Mouse (Mus musculus) stomach, postnatal 0 days (tissue): ENCODE data around the gene Tubgcp5.

ENCODE experiments used
- CTCF ChIP-seq: IDR thresholded peaks from 2 replicates; pipeline ENCODE4 v1.5.1; 2016; ENCODE audit warnings: antibody characterized with exemption, low read depth, mild to moderate bottlenecking, moderate library complexity
- EP300 ChIP-seq: optimal IDR thresholded peaks from 2 replicates; pipeline ENCODE3; 2016; ENCODE audit warnings: antibody characterized with exemption

- TF ChIP-seq CTCF (no peak), EP300 (no peak)
Measured at GRCm38 (mm10) chr7:55857729-55858128, 63.8 kb downstream of the Tubgcp5 start.
